Mouse (Mus musculus): Measurements from ENCODE around the gene Ttll11. TPM values are rescaled to one million over a fixed set of nuclear protein-coding genes. Genes with fewer than 3 reads are reported as not detected.

Ttll11 gene
- polyA plus RNA-seq, 1 experiment: 0.91 TPM

DNA sequence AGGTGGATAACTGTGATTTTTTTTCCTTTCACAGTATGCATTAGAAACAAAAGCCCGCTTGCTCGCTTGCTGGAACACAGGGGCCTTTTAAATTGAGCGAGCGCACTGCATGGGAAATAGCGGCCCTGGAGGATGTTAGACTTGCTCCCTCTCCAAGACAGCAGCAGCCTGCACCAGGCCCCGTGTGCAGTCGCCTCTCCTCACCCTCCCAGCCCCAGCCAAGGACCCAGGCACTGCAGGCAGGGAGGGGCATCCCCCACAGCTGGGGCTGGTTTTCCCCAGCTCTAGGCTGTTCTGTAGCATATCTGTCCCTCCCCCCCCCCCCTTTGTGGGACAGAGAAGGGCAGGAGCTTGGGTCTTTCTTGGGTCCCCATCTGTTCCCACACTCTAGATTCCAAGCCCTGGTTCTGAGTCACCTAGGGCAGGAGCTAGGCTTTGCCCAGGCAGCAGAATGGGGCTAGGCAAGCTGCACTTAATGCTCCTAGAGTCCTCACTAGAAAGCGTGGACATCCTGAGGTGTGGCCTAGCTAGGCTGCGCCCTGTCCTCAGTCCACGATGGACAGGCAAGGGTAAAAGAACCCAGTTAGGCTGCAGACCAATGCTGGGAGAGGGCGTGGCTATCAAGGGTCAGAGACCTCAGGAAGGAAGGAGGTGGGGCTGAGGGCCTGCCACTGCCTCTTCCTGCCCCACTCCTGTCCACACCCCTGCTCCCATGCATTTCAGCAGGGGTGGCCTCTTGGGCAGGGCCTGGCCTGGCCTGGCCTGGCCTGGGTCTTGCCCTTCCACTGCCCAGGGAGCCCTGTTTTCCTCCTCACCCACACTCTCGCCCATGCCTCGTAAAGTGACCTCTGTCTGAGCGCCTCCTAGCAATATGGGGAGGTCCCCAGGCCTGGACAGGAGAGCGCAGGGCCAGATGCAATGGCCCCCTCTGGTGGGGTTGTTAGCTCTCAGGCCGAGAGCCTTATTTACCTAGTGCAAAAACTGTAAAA is 250.3 kb downstream of the Ttll11 start:
- no peak overlapping the region for H3K4me3 ChIP-seq (ENCODE audit: low read depth, low read length)
- peaks cover 14% of the 10 kb centered on the region for H3K4me1 ChIP-seq (ENCODE audit: control insufficient read depth, insufficient read depth, insufficient read length, low read length)
- 64% methylated on average over 16 of the region's 16 CpGs for WGBS
- H3K36me3 ChIP-seq (ENCODE audit: control insufficient read depth, insufficient read depth, low read length): peaks cover 59% of the 10 kb centered on the region
- no peaks in the 10 kb centered on the region for H3K27me3 ChIP-seq (ENCODE audit: control insufficient read depth, insufficient read depth, low read length)
- H3K27ac ChIP-seq (ENCODE audit: insufficient read depth, low read depth, low read length): no peak overlapping the region
- peak; percentile 15; the same call in 1 of the 2 replicates for TF ChIP-seq CTCF (IDR thresholded peaks at IDR 0.05; ENCODE audit: extremely low read depth, insufficient read length, insufficient replicate concordance, low read depth, low read length)
- TF ChIP-seq POLR2A (IDR thresholded peaks at IDR 0.05; ENCODE audit: low read depth, low read length): no peak

DNA sequence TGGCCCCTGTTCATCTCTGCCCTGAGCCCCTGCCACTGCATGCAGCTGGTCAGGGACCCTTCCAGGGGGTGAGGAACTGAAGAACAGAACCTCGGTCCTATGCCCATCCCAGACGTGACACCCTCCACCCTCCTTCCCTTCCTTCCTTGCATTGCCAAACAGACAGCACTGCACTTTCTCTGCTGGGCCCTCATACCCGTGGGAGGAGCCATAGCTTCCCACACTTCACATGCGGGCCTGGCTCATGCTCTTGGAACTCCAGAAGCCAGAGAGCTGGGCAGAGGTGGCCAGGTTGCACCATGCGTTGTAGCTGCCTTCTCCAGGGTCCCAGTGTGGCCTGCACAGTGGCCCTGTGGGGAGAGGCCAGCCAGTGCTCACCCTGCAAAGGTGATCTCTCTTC is 251.1 kb downstream of the Ttll11 start:
- H3K27ac ChIP-seq (ENCODE audit: insufficient read depth, low read depth, low read length): no peak overlapping the region
- 40% methylated on average over 5 of the region's 5 CpGs for WGBS
- H3K27me3 ChIP-seq (ENCODE audit: control insufficient read depth, insufficient read depth, low read length): no peaks in the 10 kb centered on the region
- peaks cover 14% of the 10 kb centered on the region for H3K4me1 ChIP-seq (ENCODE audit: control insufficient read depth, insufficient read depth, insufficient read length, low read length)
- peaks cover 64% of the 10 kb centered on the region for H3K36me3 ChIP-seq (ENCODE audit: control insufficient read depth, insufficient read depth, low read length)
- TF ChIP-seq POLR2A (IDR thresholded peaks at IDR 0.05; ENCODE audit: low read depth, low read length) (no peak), CTCF (IDR thresholded peaks at IDR 0.05; ENCODE audit: extremely low read depth, insufficient read length, insufficient replicate concordance, low read depth, low read length) (no peak)
- no peak overlapping the region for H3K4me3 ChIP-seq (ENCODE audit: low read depth, low read length)

DNA sequence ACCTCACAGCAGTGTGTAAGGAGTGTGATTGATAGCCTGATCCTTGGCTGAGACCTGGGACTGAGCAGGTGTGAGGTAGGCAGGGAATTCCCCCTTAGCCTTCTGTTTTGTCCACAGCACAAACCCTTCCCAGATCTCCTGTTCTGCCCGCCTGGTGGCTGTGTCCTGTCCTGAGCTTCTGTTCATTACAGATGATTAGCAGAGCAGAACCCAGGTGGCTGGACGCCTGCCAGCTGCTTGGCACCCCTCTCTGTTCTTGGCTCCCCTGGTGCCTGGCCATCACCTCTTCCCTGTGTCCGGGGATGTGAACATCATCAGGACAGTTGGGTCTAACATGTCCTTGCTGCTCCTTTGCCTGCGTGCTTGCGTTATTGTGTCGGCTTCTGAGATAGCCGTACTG is 256.0 kb downstream of the Ttll11 start:
- peaks cover 92% of the 10 kb centered on the region for H3K36me3 ChIP-seq (ENCODE audit: control insufficient read depth, insufficient read depth, low read length)
- 76% methylated on average over 7 of the region's 7 CpGs for WGBS
- TF ChIP-seq POLR2A (IDR thresholded peaks at IDR 0.05; ENCODE audit: low read depth, low read length) (no peak), CTCF (IDR thresholded peaks at IDR 0.05; ENCODE audit: extremely low read depth, insufficient read length, insufficient replicate concordance, low read depth, low read length) (no peak)

DNA sequence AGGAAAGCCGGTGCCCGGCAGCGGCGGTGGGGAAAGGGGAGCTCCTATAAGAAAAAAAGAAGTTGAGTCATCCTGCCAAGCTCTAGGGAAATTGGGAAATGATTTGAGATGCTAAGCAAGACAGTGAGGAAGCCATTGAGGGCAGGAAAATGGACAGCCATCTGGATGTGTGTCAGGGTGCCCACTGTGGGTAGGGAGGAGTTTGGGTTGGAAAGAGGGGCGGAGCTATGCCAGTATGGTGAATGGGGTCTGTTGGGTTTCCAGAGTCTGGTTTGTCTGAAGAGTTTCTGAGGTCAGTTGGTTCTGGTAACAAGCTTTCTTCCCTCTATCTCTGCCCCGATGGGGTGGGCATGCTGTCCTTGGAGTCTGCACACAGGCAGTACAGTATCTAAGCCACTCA is 256.4 kb downstream of the Ttll11 start:
- no peak overlapping the region for H3K4me3 ChIP-seq (ENCODE audit: low read depth, low read length)
- peaks cover 92% of the 10 kb centered on the region for H3K36me3 ChIP-seq (ENCODE audit: control insufficient read depth, insufficient read depth, low read length)
- TF ChIP-seq CTCF (IDR thresholded peaks at IDR 0.05; ENCODE audit: extremely low read depth, insufficient read length, insufficient replicate concordance, low read depth, low read length) (no peak), POLR2A (IDR thresholded peaks at IDR 0.05; ENCODE audit: low read depth, low read length) (no peak)
- WGBS: 91% methylated on average over 6 of the region's 6 CpGs
- H3K27ac ChIP-seq (ENCODE audit: insufficient read depth, low read depth, low read length): no peak overlapping the region
- H3K27me3 ChIP-seq (ENCODE audit: control insufficient read depth, insufficient read depth, low read length): no peaks in the 10 kb centered on the region
- 0 out of 2 replicates have a peak, but pooled peaks cover 2% of the 10 kb centered on the region for H3K4me1 ChIP-seq (ENCODE audit: control insufficient read depth, insufficient read depth, insufficient read length, low read length)

More for the DNA sequence above, 256.0 kb downstream of the Ttll11 start:
- no peak overlapping the region for H3K27ac ChIP-seq (ENCODE audit: insufficient read depth, low read depth, low read length)
- no peaks in the 10 kb centered on the region for H3K27me3 ChIP-seq (ENCODE audit: control insufficient read depth, insufficient read depth, low read length)
- peaks cover 3% of the 10 kb centered on the region; the same call in 1 of the 2 replicates for H3K4me1 ChIP-seq (ENCODE audit: control insufficient read depth, insufficient read depth, insufficient read length, low read length)
- H3K4me3 ChIP-seq (ENCODE audit: low read depth, low read length): no peak overlapping the region

DNA sequence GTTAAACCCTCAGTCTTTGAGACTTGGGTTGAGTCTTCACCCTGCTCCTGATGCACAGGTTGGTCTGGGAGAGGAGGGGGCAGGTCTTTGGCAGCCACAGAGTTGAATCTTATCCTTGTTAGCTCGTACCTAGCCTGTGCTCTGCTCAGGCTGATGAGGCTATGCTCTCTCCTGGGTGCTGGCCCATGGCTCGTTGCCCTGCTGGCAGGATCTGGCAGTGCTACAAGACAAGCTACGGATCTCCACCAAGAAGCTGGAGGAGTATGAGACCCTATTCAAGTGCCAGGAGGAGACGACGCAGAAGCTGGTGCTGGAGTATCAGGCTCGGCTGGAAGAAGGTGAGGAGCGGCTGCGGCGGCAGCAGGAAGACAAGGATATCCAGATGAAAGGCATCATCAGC is 256.9 kb downstream of the Ttll11 start:
- no peak overlapping the region for H3K4me3 ChIP-seq (ENCODE audit: low read depth, low read length)
- no peaks in the 10 kb centered on the region for H3K27me3 ChIP-seq (ENCODE audit: control insufficient read depth, insufficient read depth, low read length)
- H3K4me1 ChIP-seq (ENCODE audit: control insufficient read depth, insufficient read depth, insufficient read length, low read length): no peaks in the 10 kb centered on the region
- WGBS: 91% methylated on average over 9 of the region's 9 CpGs
- H3K36me3 ChIP-seq (ENCODE audit: control insufficient read depth, insufficient read depth, low read length): peaks cover 92% of the 10 kb centered on the region
- H3K27ac ChIP-seq (ENCODE audit: insufficient read depth, low read depth, low read length): no peak overlapping the region
- no peak for TF ChIP-seq CTCF (IDR thresholded peaks at IDR 0.05; ENCODE audit: extremely low read depth, insufficient read length, insufficient replicate concordance, low read depth, low read length)
- TF ChIP-seq POLR2A (IDR thresholded peaks at IDR 0.05; ENCODE audit: low read depth, low read length): no peak

DNA sequence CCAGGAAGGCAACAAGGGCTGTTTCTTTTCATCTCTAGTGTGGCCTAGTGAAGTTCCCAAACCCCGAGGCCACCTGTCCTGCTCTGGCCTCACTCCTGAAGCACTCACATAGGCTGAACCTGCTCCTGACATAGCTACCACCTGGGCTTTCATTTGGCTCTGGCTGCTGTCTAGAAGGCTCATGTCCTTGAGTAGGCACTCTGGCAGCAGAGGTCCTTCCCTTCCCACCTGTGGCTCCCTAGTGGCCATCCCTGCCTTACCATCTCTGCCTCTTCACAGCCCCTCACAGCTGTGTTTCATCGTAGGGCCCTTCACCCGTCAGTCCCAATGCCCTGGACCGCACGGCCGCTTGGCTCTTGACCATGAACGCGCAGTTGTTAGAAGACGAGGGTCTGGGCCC is 258.8 kb downstream of the Ttll11 start:
- WGBS: 91% methylated on average over 9 of the region's 9 CpGs
- no peaks in the 10 kb centered on the region for H3K27me3 ChIP-seq (ENCODE audit: control insufficient read depth, insufficient read depth, low read length)
- H3K27ac ChIP-seq (ENCODE audit: insufficient read depth, low read depth, low read length): no peak overlapping the region
- no peak overlapping the region for H3K4me3 ChIP-seq (ENCODE audit: low read depth, low read length)
- TF ChIP-seq POLR2A (IDR thresholded peaks at IDR 0.05; ENCODE audit: low read depth, low read length): no peak
- no peak for TF ChIP-seq CTCF (IDR thresholded peaks at IDR 0.05; ENCODE audit: extremely low read depth, insufficient read length, insufficient replicate concordance, low read depth, low read length)
- no peaks in the 10 kb centered on the region for H3K4me1 ChIP-seq (ENCODE audit: control insufficient read depth, insufficient read depth, insufficient read length, low read length)
- peaks cover 91% of the 10 kb centered on the region for H3K36me3 ChIP-seq (ENCODE audit: control insufficient read depth, insufficient read depth, low read length)

DNA sequence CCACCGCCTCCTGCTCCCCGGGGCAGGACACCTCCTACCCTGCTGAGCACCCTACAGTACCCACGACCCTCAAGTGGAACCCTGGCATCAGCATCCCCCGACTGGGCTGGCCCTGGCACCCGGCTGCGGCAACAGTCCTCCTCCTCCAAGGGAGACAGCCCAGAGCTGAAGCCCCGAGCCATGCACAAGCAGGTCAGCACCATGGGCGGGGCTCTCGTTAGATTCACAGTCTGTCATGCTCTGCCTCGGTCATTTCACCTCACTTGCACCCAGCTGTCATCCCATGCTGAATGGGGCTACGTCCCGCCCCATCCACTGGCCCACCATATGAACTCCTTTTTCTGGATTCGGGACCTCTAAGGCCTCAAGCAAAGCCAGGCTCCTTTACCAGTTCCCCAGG is 259.2 kb downstream of the Ttll11 start:
- no peaks in the 10 kb centered on the region for H3K4me1 ChIP-seq (ENCODE audit: control insufficient read depth, insufficient read depth, insufficient read length, low read length)
- H3K27me3 ChIP-seq (ENCODE audit: control insufficient read depth, insufficient read depth, low read length): no peaks in the 10 kb centered on the region
- H3K36me3 ChIP-seq (ENCODE audit: control insufficient read depth, insufficient read depth, low read length): peaks cover 89% of the 10 kb centered on the region
- no peak for TF ChIP-seq POLR2A (IDR thresholded peaks at IDR 0.05; ENCODE audit: low read depth, low read length)
- TF ChIP-seq CTCF (IDR thresholded peaks at IDR 0.05; ENCODE audit: extremely low read depth, insufficient read length, insufficient replicate concordance, low read depth, low read length): no peak
- H3K4me3 ChIP-seq (ENCODE audit: low read depth, low read length): no peak overlapping the region
- H3K27ac ChIP-seq (ENCODE audit: insufficient read depth, low read depth, low read length): no peak overlapping the region
- 85% methylated on average over 13 of the region's 13 CpGs for WGBS
